Mouse (Mus musculus): Measurements from ENCODE around the gene Upk1b. TPM values are rescaled to one million over a fixed set of nuclear protein-coding genes. Genes with fewer than 3 reads are reported as not detected.
A peak's percentile ranks its signal among the peaks of the same experiment; 100 is the strongest.

The Upk1b gene
- total and polyA plus RNA-seq, 2 experiments from 2014 or later: 0.62 to 1.3 TPM

- TF ChIP-seq CTCF (IDR thresholded peaks at IDR 0.05; ENCODE audit: low read depth): no peak
- no peaks in the 10 kb centered on the region for H3K27me3 ChIP-seq (ENCODE audit: insufficient read depth, low read length)
- H3K4me2 ChIP-seq (ENCODE audit: low read depth): no peak overlapping the region
- H3K36me3 ChIP-seq (ENCODE audit: insufficient read depth): peaks cover 37% of the 10 kb centered on the region
- H3K4me3 ChIP-seq (ENCODE audit: low read depth, low read length): no peak overlapping the region
- H3K27ac ChIP-seq (ENCODE audit: low read depth, low read length): no peak overlapping the region
- H3K4me1 ChIP-seq (ENCODE audit: insufficient read depth): no peaks in the 10 kb centered on the region
- ATAC-seq (no peak), DNase-seq (no peak)
- 68% methylated on average over 4 of the region's 4 CpGs for WGBS
- H3K9ac ChIP-seq: no peak overlapping the region
- H3K9me3 ChIP-seq (ENCODE audit: low read length): no peaks in the 10 kb centered on the region
These were observed 43.6 kb downstream of the Upk1b start for GRCm38 (mm10) chr16:38756572-38756971.

- 19% methylated on average over 5 of the region's 5 CpGs for WGBS
- ATAC-seq: no peak; the same call in 1 of the 2 replicates
These were observed 44.0 kb downstream of the Upk1b start for GRCm38 (mm10) chr16:38756177-38756503.

GRCm38 (mm10) chr16:38755452-38756176 lies 44.5 kb downstream of the Upk1b start:
- Histone ChIP-seq H3K9me3 (ENCODE audit: low read length) (no peaks in the 10 kb centered on the region), H3K36me3 (ENCODE audit: insufficient read depth) (peaks cover 32% of the 10 kb centered on the region), H3K27me3 (ENCODE audit: insufficient read depth, low read length) (no peaks in the 10 kb centered on the region), H3K9ac (no peak overlapping the region), H3K4me2 (ENCODE audit: low read depth) (no peak overlapping the region), H3K4me3 (ENCODE audit: low read depth, low read length) (no peak overlapping the region), H3K27ac (ENCODE audit: low read depth, low read length) (no peak overlapping the region), H3K4me1 (ENCODE audit: insufficient read depth) (no peaks in the 10 kb centered on the region)
- DNase-seq (no peak), ATAC-seq (no peak)
- TF ChIP-seq CTCF (IDR thresholded peaks at IDR 0.05; ENCODE audit: low read depth): no peak
- WGBS: 67% methylated on average over 7 of the region's 7 CpGs

More at GRCm38 (mm10) chr16:38756177-38756503, 44.0 kb downstream of the Upk1b start:
- no peak overlapping the region for H3K9ac ChIP-seq
- no peak overlapping the region for H3K4me3 ChIP-seq (ENCODE audit: low read depth, low read length)
- DNase-seq: peak; percentile 11
- H3K27ac ChIP-seq (ENCODE audit: low read depth, low read length): no peak overlapping the region
- no peaks in the 10 kb centered on the region for H3K27me3 ChIP-seq (ENCODE audit: insufficient read depth, low read length)
- no peaks in the 10 kb centered on the region for H3K9me3 ChIP-seq (ENCODE audit: low read length)
- no peaks in the 10 kb centered on the region for H3K4me1 ChIP-seq (ENCODE audit: insufficient read depth)
- peaks cover 37% of the 10 kb centered on the region for H3K36me3 ChIP-seq (ENCODE audit: insufficient read depth)
- TF ChIP-seq CTCF (IDR thresholded peaks at IDR 0.05; ENCODE audit: low read depth): no peak
- no peak overlapping the region for H3K4me2 ChIP-seq (ENCODE audit: low read depth)

GRCm38 (mm10) chr16:38753631-38754030 lies 46.5 kb downstream of the Upk1b start:
- Histone ChIP-seq H3K9ac (no peak overlapping the region), H3K4me2 (ENCODE audit: low read depth) (no peak overlapping the region), H3K9me3 (ENCODE audit: low read length) (no peaks in the 10 kb centered on the region), H3K27ac (ENCODE audit: low read depth, low read length) (no peak overlapping the region), H3K4me1 (ENCODE audit: insufficient read depth) (no peaks in the 10 kb centered on the region), H3K36me3 (ENCODE audit: insufficient read depth) (peaks cover 20% of the 10 kb centered on the region), H3K27me3 (ENCODE audit: insufficient read depth, low read length) (no peaks in the 10 kb centered on the region), H3K4me3 (ENCODE audit: low read depth, low read length) (no peak overlapping the region)
- DNase-seq: no peak
- no peak for ATAC-seq
- TF ChIP-seq CTCF (IDR thresholded peaks at IDR 0.05; ENCODE audit: low read depth): no peak
- WGBS: 67% methylated on average over 11 of the region's 11 CpGs

DNA sequence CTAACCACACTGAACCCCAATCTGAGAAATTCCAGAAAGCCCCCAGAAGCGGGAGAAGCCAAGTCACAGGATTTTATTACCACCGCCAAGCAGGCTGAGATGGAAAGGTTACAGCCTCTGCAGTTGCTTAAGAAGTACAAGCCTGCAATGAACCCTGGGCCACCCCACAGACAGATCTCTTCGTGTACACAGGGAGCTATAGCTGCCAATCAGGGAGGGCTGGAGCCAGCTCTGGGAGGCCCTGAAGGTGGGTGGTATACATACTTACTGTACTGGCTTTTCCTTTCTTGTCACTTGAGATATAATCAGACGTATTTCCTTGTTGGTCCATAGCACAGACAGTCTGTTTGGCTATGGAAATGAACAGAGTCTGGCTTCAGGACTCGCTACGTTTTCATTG lies 49.3 kb downstream of the Upk1b start:
- Histone ChIP-seq H3K9ac (no peak overlapping the region), H3K4me2 (ENCODE audit: low read depth) (no peak overlapping the region), H3K4me1 (ENCODE audit: insufficient read depth) (no peaks in the 10 kb centered on the region), H3K36me3 (ENCODE audit: insufficient read depth) (peaks cover 13% of the 10 kb centered on the region; the same call in 1 of the 2 replicates), H3K27ac (ENCODE audit: low read depth, low read length) (no peak overlapping the region), H3K9me3 (ENCODE audit: low read length) (no peaks in the 10 kb centered on the region), H3K27me3 (ENCODE audit: insufficient read depth, low read length) (no peaks in the 10 kb centered on the region), H3K4me3 (ENCODE audit: low read depth, low read length) (no peak overlapping the region)
- ATAC-seq: no peak
- WGBS: 84% methylated on average over 6 of the region's 6 CpGs
- DNase-seq: no peak
- TF ChIP-seq CTCF (IDR thresholded peaks at IDR 0.05; ENCODE audit: low read depth): no peak

GRCm38 (mm10) chr16:38743941-38744673 lies 56.0 kb downstream of the Upk1b start:
- Histone ChIP-seq H3K9me3 (ENCODE audit: low read length) (no peaks in the 10 kb centered on the region), H3K9ac (no peak overlapping the region), H3K27me3 (ENCODE audit: insufficient read depth, low read length) (no peaks in the 10 kb centered on the region), H3K4me3 (ENCODE audit: low read depth, low read length) (no peak overlapping the region), H3K36me3 (ENCODE audit: insufficient read depth) (0 out of 2 replicates have a peak, but pooled peaks cover 3% of the 10 kb centered on the region), H3K4me2 (ENCODE audit: low read depth) (no peak overlapping the region), H3K27ac (ENCODE audit: low read depth, low read length) (no peak overlapping the region), H3K4me1 (ENCODE audit: insufficient read depth) (no peaks in the 10 kb centered on the region)
- WGBS: 87% methylated on average over 10 of the region's 10 CpGs
- ATAC-seq (no peak), DNase-seq (no peak)
- TF ChIP-seq CTCF (IDR thresholded peaks at IDR 0.05; ENCODE audit: low read depth): no peak

DNA sequence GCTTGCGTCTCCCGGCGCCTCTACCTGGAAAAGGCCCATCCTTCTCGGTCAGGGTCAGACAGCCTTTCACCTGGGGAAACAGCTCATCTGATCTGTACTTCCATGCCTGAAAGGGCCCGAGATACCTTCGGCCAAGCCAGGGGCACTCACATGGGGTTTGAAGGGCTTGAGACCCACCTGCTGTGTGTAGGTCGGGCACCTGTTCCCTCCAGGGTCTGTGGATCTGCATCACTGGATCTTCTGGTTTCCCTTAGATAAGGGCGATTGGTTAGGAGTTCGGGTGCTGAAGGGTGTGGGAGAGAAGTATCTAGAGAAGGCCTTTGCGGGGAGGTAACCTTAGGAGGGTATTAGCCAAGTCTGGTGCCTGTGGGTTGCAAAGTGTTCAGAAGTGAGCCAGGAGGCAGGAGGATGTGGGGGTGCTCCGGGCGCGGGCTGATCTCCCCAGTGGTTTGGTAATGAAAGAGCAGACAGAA lies 57.4 kb downstream of the Upk1b start:
- H3K9me3 ChIP-seq (ENCODE audit: low read length): no peaks in the 10 kb centered on the region
- TF ChIP-seq CTCF (IDR thresholded peaks at IDR 0.05; ENCODE audit: low read depth): no peak
- no peaks in the 10 kb centered on the region for H3K4me1 ChIP-seq (ENCODE audit: insufficient read depth)
- 0 out of 2 replicates have a peak, but pooled peaks cover 3% of the 10 kb centered on the region for H3K36me3 ChIP-seq (ENCODE audit: insufficient read depth)
- H3K4me2 ChIP-seq (ENCODE audit: low read depth): peak overlapping the region; percentile 88
- H3K27me3 ChIP-seq (ENCODE audit: insufficient read depth, low read length): no peaks in the 10 kb centered on the region
- ATAC-seq (peak; percentile 36), DNase-seq (peak; percentile 50)
- under 1% methylated on average over 13 of the region's 13 CpGs for WGBS
- H3K9ac ChIP-seq: peak overlapping the region; percentile 86
- peak overlapping the region; percentile 84 for H3K4me3 ChIP-seq (ENCODE audit: low read depth, low read length)
- H3K27ac ChIP-seq (ENCODE audit: low read depth, low read length): peak overlapping the region; percentile 80

Data from forebrain, postnatal 0 days (tissue).